29 mouse cellular contexts compared by ENCODE assay signal in the genomic region with DNA sequence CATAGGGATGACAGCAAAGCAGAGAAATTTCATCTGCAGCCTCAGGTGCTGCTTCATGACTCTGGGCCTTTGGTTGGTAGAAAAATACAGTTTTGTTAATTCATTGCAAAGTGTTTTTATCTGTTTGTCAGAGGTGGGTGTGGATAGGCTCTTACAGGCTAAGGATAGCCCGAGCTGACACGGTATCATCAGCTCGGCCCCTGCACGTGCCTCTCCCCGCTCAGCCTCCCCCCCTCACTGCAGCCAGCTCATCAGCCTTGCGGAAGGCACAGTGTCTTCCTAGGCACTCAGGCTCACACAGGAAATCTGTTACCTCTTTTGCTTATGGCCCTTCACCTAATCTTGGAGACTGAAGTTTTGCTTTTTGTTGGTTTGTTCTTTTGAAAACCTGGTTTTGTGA. TPM values are rescaled to one million over a fixed set of nuclear protein-coding genes. Genes with fewer than 3 reads are reported as not detected.
DNase-seq lines count a peak whose midpoint lies in the region; ATAC-seq lines count a peak whose summit lies in the region.
"Had no signal": no experiment of that assay in that cellular context is flagged by ENCODE, and none has a peak within 500 bp of the region (broad histone marks: within the 10 kb centered on the region; RNA-seq: fewer than 3 reads in every experiment).

No protein-coding gene starts in this region.

- DNase-seq in heart, adult 11 months: peak; percentile 16
- no peak for DNase-seq in heart, postnatal 36 days
- peak; percentile 54 for DNase-seq in liver, embryonic 13.5 days
- DNase-seq in left cerebral cortex, postnatal 14 days (ENCODE audit: low spot score in 2 of 2): no peak
- no peak for DNase-seq in adrenal gland, postnatal 10 days
- DNase-seq in spleen, postnatal 36 days (ENCODE audit: low spot score in 2 of 2): no peak
- DNase-seq: adrenal gland, postnatal 25 days; B cell, adult 2 months; cerebellum, adult 2 months; cerebellum, postnatal 10 days; embryo, embryonic 11 days; gastrocnemius, postnatal 10 days; heart, adult 2 months; heart, postnatal 4 days had no signal

- peak overlapping the region; percentile 12; the same call in 1 of the 2 replicates for H3K4me2 ChIP-seq in liver, embryonic 13.5 days
- H3K4me2 ChIP-seq: embryonic facial prominence, embryonic 15.5 days; forebrain, embryonic 15.5 days; heart, embryonic 12.5 days; hindbrain, embryonic 12.5 days had no signal

- no peaks in the 10 kb centered on the region for H3K9me3 ChIP-seq in liver, embryonic 13.5 days (replicated peaks)
- H3K9me3 ChIP-seq: embryonic facial prominence, embryonic 15.5 days; forebrain, embryonic 15.5 days; heart, embryonic 12.5 days; hindbrain, embryonic 12.5 days had no signal

- H3K27ac ChIP-seq in liver, embryonic 13.5 days: 0 out of 2 replicates have a peak overlapping the region, but pooled peaks have one; percentile 4
- H3K27ac ChIP-seq: embryonic facial prominence, embryonic 15.5 days; forebrain, embryonic 15.5 days; heart, adult 2 months; hindbrain, embryonic 12.5 days; hindbrain, postnatal 0 days had no signal

- H3K9ac ChIP-seq in liver, embryonic 13.5 days: no peak overlapping the region; the same call in 1 of the 2 replicates
- H3K9ac ChIP-seq: embryonic facial prominence, embryonic 15.5 days; forebrain, embryonic 15.5 days; heart, embryonic 12.5 days; hindbrain, embryonic 12.5 days had no signal

- 16% methylated on average over 6 of the region's 6 CpGs for WGBS in liver, embryonic 13.5 days (ENCODE audit: insufficient replicate concordance)

- 0 out of 2 replicates have a peak, but pooled peaks have one; percentile 46 for ATAC-seq in common myeloid progenitor, adult 5-6 weeks (replicated peaks; ENCODE audit: low read depth, poor library complexity, severe bottlenecking)
- peak; percentile 95 for ATAC-seq in liver, embryonic 13.5 days (ENCODE audit: low read depth)
- peak; percentile 72 for ATAC-seq in megakaryocyte progenitor cell, adult 5-6 weeks (replicated peaks; ENCODE audit: poor library complexity)
- ATAC-seq: activated CD4-positive, CD25-positive, alpha-beta regulatory T cell, adult 4 months; CD4-positive, CD25-positive, alpha-beta regulatory T cell, adult 4 months; forebrain, embryonic 15.5 days; hindbrain, postnatal 0 days; Patski had no signal

- no peak overlapping the region for H3K4me3 ChIP-seq in liver, embryonic 13.5 days (replicated peaks)
- H3K4me3 ChIP-seq: embryonic facial prominence, embryonic 15.5 days; erythroblast, embryonic 14.5 days; forebrain, embryonic 15.5 days; heart, adult 2 months; heart, embryonic 12.5 days; hindbrain, embryonic 12.5 days had no signal

- peaks cover 27% of the 10 kb centered on the region for H3K4me1 ChIP-seq in liver, embryonic 13.5 days (replicated peaks)
- H3K4me1 ChIP-seq: embryonic facial prominence, embryonic 15.5 days; forebrain, embryonic 15.5 days; heart, embryonic 12.5 days; hindbrain, embryonic 12.5 days had no signal

- intact Hi-C loops in heart, postnatal 36 days (cut with DNase I): no loop called here
- intact Hi-C loops in left cerebral cortex, postnatal 14 days (cut with DNase I): no loop called here

- peaks cover 9% of the 10 kb centered on the region; the same call in 1 of the 2 replicates for H3K27me3 ChIP-seq in liver, embryonic 13.5 days
- H3K27me3 ChIP-seq: embryonic facial prominence, embryonic 15.5 days; forebrain, embryonic 15.5 days; heart, embryonic 12.5 days; hindbrain, embryonic 12.5 days; Patski had no signal

- H3K36me3 ChIP-seq in liver, embryonic 13.5 days: no peaks in the 10 kb centered on the region
- H3K36me3 ChIP-seq: embryonic facial prominence, embryonic 15.5 days; forebrain, embryonic 15.5 days; heart, embryonic 12.5 days; hindbrain, embryonic 12.5 days had no signal

RNA-seq across cellular contexts. Expression of a gene that starts 17.8 kb away (rescaled TPM):
- under 1 TPM in 1 of 2 experiments, not detected in 1; 0.14 TPM for total RNA-seq in heart, postnatal 36 days (2021)
- total RNA-seq in common myeloid progenitor, adult 5-6 weeks (2017): 0.23 TPM in 1 of 2 replicates, not detected in the other
- polyA plus RNA-seq in liver, embryonic 13.5 days (2015; fragmentation: Nextera tagmentation; extraction: Ambion mirVana): 0.06 and 0.10 TPM in 2 replicates
- total RNA-seq in megakaryocyte progenitor cell, adult 5-6 weeks (2015): not detected in 2 replicates
- 0.25 TPM in 1 of 2 replicates, not detected in the other for total RNA-seq in megakaryocyte progenitor cell, adult 5-6 weeks (2017)
- total RNA-seq in left cerebral cortex, postnatal 14 days (2021): under 1 TPM; 0.22 to 0.30 TPM
- under 1 TPM; 0.21 to 0.24 TPM for total RNA-seq in adrenal gland, postnatal 10 days (2021)
- total RNA-seq: adrenal gland, adult 18-20 months had no signal
- polyA plus RNA-seq: CD4-positive, CD25-positive, alpha-beta regulatory T cell, adult 4 months; embryonic facial prominence, embryonic 11.5 days; erythroblast, embryonic 14.5 days had no signal

RNA-seq across cellular contexts. Expression of a gene that starts 24.7 kb away (rescaled TPM):
- total RNA-seq in heart, postnatal 36 days (2021): 10 to 100 TPM; 92.9 to 93.6 TPM
- total RNA-seq in common myeloid progenitor, adult 5-6 weeks (2017): 135 and 147 TPM in 2 replicates
- 56.3 and 59.4 TPM in 2 replicates for polyA plus RNA-seq in liver, embryonic 13.5 days (2015; fragmentation: Nextera tagmentation; extraction: Ambion mirVana)
- 121 and 132 TPM in 2 replicates for total RNA-seq in megakaryocyte progenitor cell, adult 5-6 weeks (2015)
- total RNA-seq in megakaryocyte progenitor cell, adult 5-6 weeks (2017): 129 and 171 TPM in 2 replicates
- 10 to 100 TPM; 65.3 to 66.7 TPM for total RNA-seq in left cerebral cortex, postnatal 14 days (2021)
- 10 to 100 TPM; 79.4 to 82.2 TPM for total RNA-seq in adrenal gland, postnatal 10 days (2021)

RNA-seq across cellular contexts. Expression of a gene that starts 44.1 kb away (rescaled TPM):
- total RNA-seq in heart, postnatal 36 days (2021): not detected
- 0.58 and 1.3 TPM in 2 replicates for total RNA-seq in common myeloid progenitor, adult 5-6 weeks (2017)
- 6.4 TPM in 2 replicates for polyA plus RNA-seq in liver, embryonic 13.5 days (2015; fragmentation: Nextera tagmentation; extraction: Ambion mirVana)
- 0.51 and 0.64 TPM in 2 replicates for total RNA-seq in megakaryocyte progenitor cell, adult 5-6 weeks (2015)
- 1.2 and 1.8 TPM in 2 replicates for total RNA-seq in megakaryocyte progenitor cell, adult 5-6 weeks (2017)
- not detected for total RNA-seq in left cerebral cortex, postnatal 14 days (2021)
- total RNA-seq in adrenal gland, postnatal 10 days (2021): not detected
- total RNA-seq: adrenal gland, adult 18-20 months; adrenal gland, postnatal 25 days; gastrocnemius, postnatal 10 days; gastrocnemius, postnatal 4 days; heart, adult 2 months; heart, postnatal 4 days; hindbrain, postnatal 0 days had no signal
- polyA plus RNA-seq: CD4-positive, CD25-positive, alpha-beta regulatory T cell, adult 4 months; cerebellum, adult 2 months; erythroblast, embryonic 14.5 days; frontal cortex, adult 2 months; heart, adult 2 months; hindbrain, postnatal 0 days had no signal

RNA-seq across cellular contexts. Expression of a gene that starts 56.3 kb away (rescaled TPM):
- 1,000 to 10,000 TPM; 1,212 to 1,313 TPM for total RNA-seq in heart, postnatal 36 days (2021)
- total RNA-seq in common myeloid progenitor, adult 5-6 weeks (2017): 253 and 277 TPM in 2 replicates
- polyA plus RNA-seq in liver, embryonic 13.5 days (2015; fragmentation: Nextera tagmentation; extraction: Ambion mirVana): 52.6 and 64.9 TPM in 2 replicates
- total RNA-seq in megakaryocyte progenitor cell, adult 5-6 weeks (2015): 65.5 and 70.0 TPM in 2 replicates
- total RNA-seq in megakaryocyte progenitor cell, adult 5-6 weeks (2017): 216 TPM in 2 replicates
- 10 to 100 TPM; 33.9 to 34.2 TPM for total RNA-seq in left cerebral cortex, postnatal 14 days (2021)
- 1,000 to 10,000 TPM; 1,259 to 1,274 TPM for total RNA-seq in adrenal gland, postnatal 10 days (2021)

Comparison
In these comparisons a context has a peak if more than half of its experiments do, and no peak if none do; other contexts are left out.
1. DNase-seq: peak in heart, adult 11 months (single experiment) and liver, embryonic 13.5 days (single experiment); none in heart, postnatal 36 days (0 of 2), left cerebral cortex, postnatal 14 days (0 of 2), adrenal gland, postnatal 10 days (single experiment) and spleen, postnatal 36 days (0 of 2).
2. Peak in every context shown above with its lines, with median percentiles within 50 percentile points of each other: ATAC-seq.